In genomic region chr17:46457791-46458190, GRCm38 (mm10) we compare ENCODE assay signal across 9 mouse cellular contexts. TPM values are rescaled to one million over a fixed set of nuclear protein-coding genes. Genes with fewer than 3 reads are reported as not detected.
DNase-seq lines count a peak whose midpoint lies in the region; ATAC-seq and TF ChIP-seq lines count a peak whose summit lies in the region.
"Had no signal": no experiment of that assay in that cellular context is flagged by ENCODE, and none has a peak within 500 bp of the region (broad histone marks: within the 10 kb centered on the region; RNA-seq: fewer than 3 reads in every experiment).

No protein-coding gene starts in this region.

- H3K27me3 ChIP-seq in limb, embryonic 11.5 days (ENCODE audit: control insufficient read depth, insufficient read depth, low read length) = peaks cover 80% of the 10 kb centered on the region
- H3K27me3 ChIP-seq in limb, embryonic 10.5 days (ENCODE audit: low read depth, poor library complexity, severe bottlenecking) = peaks cover 97% of the 10 kb centered on the region

- peak; percentile 54; the same call in 1 of the 2 replicates for TF ChIP-seq CTCF in brain, embryonic 14.5 days (IDR thresholded peaks at IDR 0.05; ENCODE audit: borderline replicate concordance, extremely low read depth, insufficient read depth, insufficient read length)

- no peak overlapping the region for H3K27ac ChIP-seq in limb, embryonic 11.5 days (replicated peaks; ENCODE audit: low read depth, low read length)
- H3K27ac ChIP-seq in limb, embryonic 10.5 days = no peak overlapping the region
- H3K27ac ChIP-seq: neural tube, embryonic 12.5 days had no signal

- H3K36me3 ChIP-seq in limb, embryonic 11.5 days (ENCODE audit: control insufficient read depth, insufficient read depth, low read length) = no peaks in the 10 kb centered on the region
- H3K36me3 ChIP-seq in limb, embryonic 10.5 days = no peaks in the 10 kb centered on the region

- no peak for ATAC-seq in CD4-positive, CD25-positive, alpha-beta regulatory T cell, adult 4 months
- no peak for ATAC-seq in limb, embryonic 11.5 days (ENCODE audit: insufficient number of reproducible peaks, low FRiP score, low TSS enrichment, low read depth)

- H3K4me1 ChIP-seq in limb, embryonic 11.5 days (ENCODE audit: control insufficient read depth, insufficient read depth, low read length) = peaks cover 20% of the 10 kb centered on the region
- H3K4me1 ChIP-seq in limb, embryonic 10.5 days = peaks cover 49% of the 10 kb centered on the region

- peak; percentile 64 for DNase-seq in CD4-positive, CD25-positive, alpha-beta regulatory T cell, adult 2 months (ENCODE audit: low read depth, low spot score)
- DNase-seq in limb, embryonic 11.5 days (ENCODE audit: low spot score) = peak; percentile 62
- DNase-seq in limb, embryonic 10.5 days (ENCODE audit: low spot score) = no peak
- peak; percentile 56 for DNase-seq in brain, embryonic 14.5 days (ENCODE audit: low read depth)
- peak; percentile 66 for DNase-seq in induced T-regulatory cell, adult 2 months (ENCODE audit: low read depth)
- peak; percentile 51 for DNase-seq in naive thymus-derived CD4-positive, alpha-beta T cell, adult 2 months (ENCODE audit: low read depth)
- no peak for DNase-seq in ovary, adult 18-20 months (ENCODE audit: low spot score)

- H3K9me3 ChIP-seq in limb, embryonic 11.5 days (ENCODE audit: control insufficient read depth, low read length) = no peaks in the 10 kb centered on the region
- no peaks in the 10 kb centered on the region for H3K9me3 ChIP-seq in limb, embryonic 10.5 days (replicated peaks)
- H3K9me3 ChIP-seq: neural tube, embryonic 12.5 days had no signal

- WGBS in limb, embryonic 11.5 days = 11% methylated on average over 10 of the region's 10 CpGs
- WGBS in limb, embryonic 10.5 days = 10% methylated on average over 10 of the region's 10 CpGs

- no peak overlapping the region for H3K9ac ChIP-seq in limb, embryonic 11.5 days (ENCODE audit: low read length)
- H3K9ac ChIP-seq: neural tube, embryonic 12.5 days had no signal

- no peak overlapping the region for H3K4me3 ChIP-seq in limb, embryonic 11.5 days (ENCODE audit: low read depth, low read length)
- no peak overlapping the region for H3K4me3 ChIP-seq in limb, embryonic 10.5 days
- H3K4me3 ChIP-seq: neural tube, embryonic 12.5 days had no signal

- TF ChIP-seq POLR2A in brain, embryonic 14.5 days (IDR thresholded peaks at IDR 0.05; ENCODE audit: borderline replicate concordance, extremely low read depth, insufficient read depth, insufficient read length, poor library complexity, severe bottlenecking) = no peak

- H3K4me2 ChIP-seq in limb, embryonic 11.5 days (ENCODE audit: low read depth, severe bottlenecking) = no peak overlapping the region
- H3K4me2 ChIP-seq: neural tube, embryonic 12.5 days had no signal

RNA-seq across cellular contexts. Expression of gene Slc22a7, which starts 19.5 kb away (rescaled TPM):
- polyA plus RNA-seq in CD4-positive, CD25-positive, alpha-beta regulatory T cell, adult 4 months (2017; shearing (Covaris generic)) = not detected
- not detected in 2 replicates for polyA plus RNA-seq in limb, embryonic 11.5 days (2014; fragmentation: Nextera tagmentation; extraction: Ambion mirVana)
- polyA plus RNA-seq in limb, embryonic 10.5 days (2016; fragmentation: Nextera tagmentation; extraction: Ambion mirVana) = not detected in 2 replicates
- polyA plus RNA-seq in brain, embryonic 14.5 days (2012; rRNA removed) = 0.07 and 0.09 TPM in 2 replicates
- polyA plus RNA-seq: neural tube, embryonic 12.5 days had no signal

RNA-seq across cellular contexts. Expression of gene Crip3, which starts 29.1 kb away (rescaled TPM):
- not detected for polyA plus RNA-seq in CD4-positive, CD25-positive, alpha-beta regulatory T cell, adult 4 months (2017; shearing (Covaris generic))
- polyA plus RNA-seq in limb, embryonic 11.5 days (2014; fragmentation: Nextera tagmentation; extraction: Ambion mirVana) = 0.31 TPM in 1 of 2 replicates, not detected in the other
- 0.21 and 0.44 TPM in 2 replicates for polyA plus RNA-seq in limb, embryonic 10.5 days (2016; fragmentation: Nextera tagmentation; extraction: Ambion mirVana)
- polyA plus RNA-seq in brain, embryonic 14.5 days (2012; rRNA removed) = 8.2 and 11.3 TPM in 2 replicates

RNA-seq across cellular contexts. Expression of gene Ttbk1, which starts 29.7 kb away (rescaled TPM):
- under 1 TPM; 0.24 to 0.55 TPM for polyA plus RNA-seq in CD4-positive, CD25-positive, alpha-beta regulatory T cell, adult 4 months (2017; shearing (Covaris generic))
- polyA plus RNA-seq in limb, embryonic 11.5 days (2014; fragmentation: Nextera tagmentation; extraction: Ambion mirVana) = 0.27 and 0.58 TPM in 2 replicates
- polyA plus RNA-seq in limb, embryonic 10.5 days (2016; fragmentation: Nextera tagmentation; extraction: Ambion mirVana) = 0.09 and 0.34 TPM in 2 replicates
- polyA plus RNA-seq in brain, embryonic 14.5 days (2012; rRNA removed) = 22.1 and 35.4 TPM in 2 replicates

RNA-seq across cellular contexts. Expression of gene Dnph1, which starts 38.7 kb away (rescaled TPM):
- polyA plus RNA-seq in CD4-positive, CD25-positive, alpha-beta regulatory T cell, adult 4 months (2017; shearing (Covaris generic)) = 1 to 10 TPM; 6.4 to 6.9 TPM
- 59.7 and 62.3 TPM in 2 replicates for polyA plus RNA-seq in limb, embryonic 11.5 days (2014; fragmentation: Nextera tagmentation; extraction: Ambion mirVana)
- polyA plus RNA-seq in limb, embryonic 10.5 days (2016; fragmentation: Nextera tagmentation; extraction: Ambion mirVana) = 70.1 and 78.6 TPM in 2 replicates
- 17.6 and 25.7 TPM in 2 replicates for polyA plus RNA-seq in brain, embryonic 14.5 days (2012; rRNA removed)

Comparison
In these comparisons a context has a peak if more than half of its experiments do, and no peak if none do; other contexts are left out.
1. DNase-seq: peak in CD4-positive, CD25-positive, alpha-beta regulatory T cell, adult 2 months (single experiment), limb, embryonic 11.5 days (single experiment), brain, embryonic 14.5 days (single experiment), induced T-regulatory cell, adult 2 months (single experiment) and naive thymus-derived CD4-positive, alpha-beta T cell, adult 2 months (single experiment); none in limb, embryonic 10.5 days (single experiment) and ovary, adult 18-20 months (single experiment).
2. RNA of gene Ttbk1, which starts 29.7 kb away (polyA plus RNA-seq): 22.1 to 35.4 TPM in brain, embryonic 14.5 days; 0.24 to 0.55 TPM in CD4-positive, CD25-positive, alpha-beta regulatory T cell, adult 4 months, 0.09 to 0.34 TPM in limb, embryonic 10.5 days and 0.27 to 0.58 TPM in limb, embryonic 11.5 days; every median in the first group is over 10 times any median in the second.